Mouse (Mus musculus): Measurements from ENCODE around the gene Slc51b.

GRCm38 (mm10) chr9:65434140-65434539 lies 11.4 kb upstream of the Slc51b start:
- peak; percentile 70 for TF ChIP-seq CTCF (IDR thresholded peaks at IDR 0.05; ENCODE audit: low read depth)
- no peak for TF ChIP-seq EP300 (optimal IDR thresholded peaks at IDR 0.05)

All from stomach, postnatal 0 days (tissue).